Mouse (Mus musculus): ENCODE results near the gene Slc8a1. TPM values are rescaled to one million over a fixed set of nuclear protein-coding genes. Genes with fewer than 3 reads are reported as not detected.

Slc8a1 gene
- polyA plus RNA-seq, 1 experiment from 2014 or later = 9.2 TPM

- H3K4me1 ChIP-seq (ENCODE audit: control insufficient read depth, insufficient read depth, low read length) = no peaks in the 10 kb centered on the region
- H3K9ac ChIP-seq (ENCODE audit: low read length) = no peak overlapping the region
- no peaks in the 10 kb centered on the region for H3K9me3 ChIP-seq (replicated peaks; ENCODE audit: control insufficient read depth, low read length)
- 89% methylated on average over 1 of the region's 1 CpGs for WGBS
- DNase-seq (ENCODE audit: low spot score) = no peak
- H3K27ac ChIP-seq (ENCODE audit: low read depth, low read length) = no peak overlapping the region
- no peaks in the 10 kb centered on the region for H3K27me3 ChIP-seq (replicated peaks; ENCODE audit: control insufficient read depth, insufficient read depth, low read length)
- no peak overlapping the region for H3K4me2 ChIP-seq (ENCODE audit: low read length)
- H3K4me3 ChIP-seq (ENCODE audit: low read depth, low read length) = no peak overlapping the region
- ATAC-seq = no peak
- no peaks in the 10 kb centered on the region for H3K36me3 ChIP-seq (ENCODE audit: control insufficient read depth, insufficient read depth, low read length)
These were observed 43.2 kb downstream of the Slc8a1 start for GRCm38 (mm10) chr17:81694977-81695376.

GRCm38 (mm10) chr17:81679616-81680015, 58.6 kb downstream of the Slc8a1 start:
- Histone ChIP-seq H3K4me3 (ENCODE audit: low read depth, low read length) (no peak overlapping the region), H3K4me1 (ENCODE audit: control insufficient read depth, insufficient read depth, low read length) (no peaks in the 10 kb centered on the region), H3K9ac (ENCODE audit: low read length) (no peak overlapping the region), H3K4me2 (ENCODE audit: low read length) (no peak overlapping the region), H3K27me3 (replicated peaks; ENCODE audit: control insufficient read depth, insufficient read depth, low read length) (no peaks in the 10 kb centered on the region), H3K36me3 (ENCODE audit: control insufficient read depth, insufficient read depth, low read length) (no peaks in the 10 kb centered on the region), H3K27ac (ENCODE audit: low read depth, low read length) (no peak overlapping the region), H3K9me3 (replicated peaks; ENCODE audit: control insufficient read depth, low read length) (no peaks in the 10 kb centered on the region)
- DNase-seq (ENCODE audit: low spot score) (no peak), ATAC-seq (no peak)

GRCm38 (mm10) chr17:81677450-81677849, 60.7 kb downstream of the Slc8a1 start:
- ATAC-seq = no peak
- Histone ChIP-seq H3K4me2 (ENCODE audit: low read length) (no peak overlapping the region), H3K9ac (ENCODE audit: low read length) (no peak overlapping the region), H3K27me3 (replicated peaks; ENCODE audit: control insufficient read depth, insufficient read depth, low read length) (peaks cover 4% of the 10 kb centered on the region; the same call in 1 of the 2 replicates), H3K4me3 (ENCODE audit: low read depth, low read length) (no peak overlapping the region), H3K4me1 (ENCODE audit: control insufficient read depth, insufficient read depth, low read length) (no peaks in the 10 kb centered on the region), H3K36me3 (ENCODE audit: control insufficient read depth, insufficient read depth, low read length) (no peaks in the 10 kb centered on the region), H3K27ac (ENCODE audit: low read depth, low read length) (no peak overlapping the region), H3K9me3 (replicated peaks; ENCODE audit: control insufficient read depth, low read length) (no peaks in the 10 kb centered on the region)
- 79% methylated on average over 2 of the region's 2 CpGs for WGBS
- DNase-seq (ENCODE audit: low spot score) = no peak

GRCm38 (mm10) chr17:81676203-81676602, 62.0 kb downstream of the Slc8a1 start:
- H3K27ac ChIP-seq (ENCODE audit: low read depth, low read length) = no peak overlapping the region
- peaks cover 10% of the 10 kb centered on the region for H3K27me3 ChIP-seq (replicated peaks; ENCODE audit: control insufficient read depth, insufficient read depth, low read length)
- H3K4me1 ChIP-seq (ENCODE audit: control insufficient read depth, insufficient read depth, low read length) = no peaks in the 10 kb centered on the region
- no peak overlapping the region for H3K4me2 ChIP-seq (ENCODE audit: low read length)
- WGBS = 75% methylated on average over 3 of the region's 3 CpGs
- no peaks in the 10 kb centered on the region for H3K36me3 ChIP-seq (ENCODE audit: control insufficient read depth, insufficient read depth, low read length)
- H3K4me3 ChIP-seq (ENCODE audit: low read depth, low read length) = no peak overlapping the region
- ATAC-seq (no peak), DNase-seq (ENCODE audit: low spot score) (no peak)
- no peaks in the 10 kb centered on the region for H3K9me3 ChIP-seq (replicated peaks; ENCODE audit: control insufficient read depth, low read length)
- no peak overlapping the region for H3K9ac ChIP-seq (ENCODE audit: low read length)

GRCm38 (mm10) chr17:81671245-81671644, 66.9 kb downstream of the Slc8a1 start:
- Histone ChIP-seq H3K9me3 (replicated peaks; ENCODE audit: control insufficient read depth, low read length) (no peaks in the 10 kb centered on the region), H3K27me3 (replicated peaks; ENCODE audit: control insufficient read depth, insufficient read depth, low read length) (peaks cover 13% of the 10 kb centered on the region), H3K36me3 (ENCODE audit: control insufficient read depth, insufficient read depth, low read length) (no peaks in the 10 kb centered on the region), H3K4me2 (ENCODE audit: low read length) (peak overlapping the region; percentile 86), H3K27ac (ENCODE audit: low read depth, low read length) (no peak overlapping the region), H3K9ac (ENCODE audit: low read length) (no peak overlapping the region), H3K4me3 (ENCODE audit: low read depth, low read length) (no peak overlapping the region; the same call in 1 of the 2 replicates), H3K4me1 (ENCODE audit: control insufficient read depth, insufficient read depth, low read length) (0 out of 2 replicates have a peak, but pooled peaks cover 5% of the 10 kb centered on the region)
- ATAC-seq = no peak
- DNase-seq (ENCODE audit: low spot score) = peak; percentile 19
- 11% methylated on average over 5 of the region's 5 CpGs for WGBS

GRCm38 (mm10) chr17:81669816-81670691, 68.1 kb downstream of the Slc8a1 start:
- DNase-seq (ENCODE audit: low spot score) (peak; percentile 76), ATAC-seq (peak; percentile 85)
- H3K4me3 ChIP-seq (ENCODE audit: low read depth, low read length) = peak overlapping the region; percentile 70
- no peaks in the 10 kb centered on the region for H3K9me3 ChIP-seq (replicated peaks; ENCODE audit: control insufficient read depth, low read length)
- H3K9ac ChIP-seq (ENCODE audit: low read length) = peak overlapping the region; percentile 96
- peak overlapping the region; percentile 95 for H3K27ac ChIP-seq (ENCODE audit: low read depth, low read length)
- H3K4me2 ChIP-seq (ENCODE audit: low read length) = peak overlapping the region; percentile 86
- under 1% methylated on average over 65 of the region's 84 CpGs for WGBS
- no peaks in the 10 kb centered on the region for H3K36me3 ChIP-seq (ENCODE audit: control insufficient read depth, insufficient read depth, low read length)
- H3K4me1 ChIP-seq (ENCODE audit: control insufficient read depth, insufficient read depth, low read length) = 0 out of 2 replicates have a peak, but pooled peaks cover 5% of the 10 kb centered on the region
- peaks cover 13% of the 10 kb centered on the region for H3K27me3 ChIP-seq (replicated peaks; ENCODE audit: control insufficient read depth, insufficient read depth, low read length)

GRCm38 (mm10) chr17:81669062-81669815, 68.9 kb downstream of the Slc8a1 start:
- under 1% methylated on average over 22 of the region's 22 CpGs for WGBS
- ATAC-seq (peak; percentile 84), DNase-seq (ENCODE audit: low spot score) (peak; percentile 77)
- H3K27me3 ChIP-seq (replicated peaks; ENCODE audit: control insufficient read depth, insufficient read depth, low read length) = peaks cover 13% of the 10 kb centered on the region
- H3K4me1 ChIP-seq (ENCODE audit: control insufficient read depth, insufficient read depth, low read length) = 0 out of 2 replicates have a peak, but pooled peaks cover 5% of the 10 kb centered on the region
- peak overlapping the region; percentile 70 for H3K4me3 ChIP-seq (ENCODE audit: low read depth, low read length)
- H3K36me3 ChIP-seq (ENCODE audit: control insufficient read depth, insufficient read depth, low read length) = no peaks in the 10 kb centered on the region
- H3K9me3 ChIP-seq (replicated peaks; ENCODE audit: control insufficient read depth, low read length) = no peaks in the 10 kb centered on the region
- peak overlapping the region; percentile 86 for H3K4me2 ChIP-seq (ENCODE audit: low read length)
- peak overlapping the region; percentile 95 for H3K27ac ChIP-seq (ENCODE audit: low read depth, low read length)
- H3K9ac ChIP-seq (ENCODE audit: low read length) = peak overlapping the region; percentile 96

GRCm38 (mm10) chr17:81668466-81668865, 69.7 kb downstream of the Slc8a1 start:
- no peak for ATAC-seq
- no peaks in the 10 kb centered on the region for H3K9me3 ChIP-seq (replicated peaks; ENCODE audit: control insufficient read depth, low read length)
- H3K4me1 ChIP-seq (ENCODE audit: control insufficient read depth, insufficient read depth, low read length) = 0 out of 2 replicates have a peak, but pooled peaks cover 5% of the 10 kb centered on the region
- peak overlapping the region; percentile 86 for H3K4me2 ChIP-seq (ENCODE audit: low read length)
- peaks cover 10% of the 10 kb centered on the region; the same call in 1 of the 2 replicates for H3K27me3 ChIP-seq (replicated peaks; ENCODE audit: control insufficient read depth, insufficient read depth, low read length)
- 9% methylated on average over 2 of the region's 2 CpGs for WGBS
- DNase-seq (ENCODE audit: low spot score) = peak; percentile 35
- peak overlapping the region; percentile 96 for H3K9ac ChIP-seq (ENCODE audit: low read length)
- peak overlapping the region; percentile 70 for H3K4me3 ChIP-seq (ENCODE audit: low read depth, low read length)
- peak overlapping the region; percentile 95; the same call in 1 of the 2 replicates for H3K27ac ChIP-seq (ENCODE audit: low read depth, low read length)
- no peaks in the 10 kb centered on the region for H3K36me3 ChIP-seq (ENCODE audit: control insufficient read depth, insufficient read depth, low read length)

All from forebrain, embryonic 14.5 days (tissue).